Comparison of ENCODE assay signal across 24 mouse cellular contexts in genomic region chr7:107380562-107380961, GRCm38 (mm10). TPM values are rescaled to one million over a fixed set of nuclear protein-coding genes. Genes with fewer than 3 reads are reported as not detected.
DNase-seq lines count a peak whose midpoint lies in the region; ATAC-seq lines count a peak whose summit lies in the region.
"Had no signal": no experiment of that assay in that cellular context is flagged by ENCODE, and none has a peak within 500 bp of the region (broad histone marks: within the 10 kb centered on the region; RNA-seq: fewer than 3 reads in every experiment).

No protein-coding gene starts in this region.

- no peak overlapping the region for H3K9ac ChIP-seq in hindbrain, embryonic 16.5 days (ENCODE audit: low read depth, low read length)
- no peak overlapping the region for H3K9ac ChIP-seq in hindbrain, embryonic 13.5 days
- H3K9ac ChIP-seq in neural tube, embryonic 13.5 days = no peak overlapping the region
- H3K9ac ChIP-seq in neural tube, embryonic 14.5 days (replicated peaks; ENCODE audit: low read depth, low read length) = no peak overlapping the region
- H3K9ac ChIP-seq: embryonic facial prominence, embryonic 12.5 days; forebrain, embryonic 13.5 days; forebrain, embryonic 15.5 days had no signal

- no peak for DNase-seq in neural tube, embryonic 10.5 days (ENCODE audit: extremely low spot score, low spot score)
- no peak for DNase-seq in lung, postnatal 25 days (ENCODE audit: low spot score)
- DNase-seq: adrenal gland, adult 8-10 months; adrenal gland, postnatal 14 days; adrenal gland, postnatal 36 days; B cell, adult 2 months; cerebellum, adult 11-12 months; cerebellum, adult 2 months; cerebellum, adult 9-10 months; cerebellum, postnatal 10 days; cerebellum, postnatal 25 days had no signal

- no peak overlapping the region for H3K27ac ChIP-seq in hindbrain, embryonic 16.5 days (ENCODE audit: low read depth, low read length)
- H3K27ac ChIP-seq in hindbrain, embryonic 13.5 days = no peak overlapping the region
- H3K27ac ChIP-seq in neural tube, embryonic 13.5 days (replicated peaks) = no peak overlapping the region
- H3K27ac ChIP-seq in neural tube, embryonic 14.5 days (ENCODE audit: low read depth, low read length) = no peak overlapping the region
- H3K27ac ChIP-seq: embryonic facial prominence, embryonic 10.5 days; embryonic facial prominence, embryonic 12.5 days; forebrain, embryonic 13.5 days; forebrain, embryonic 15.5 days had no signal

- no peaks in the 10 kb centered on the region for H3K9me3 ChIP-seq in hindbrain, embryonic 16.5 days (ENCODE audit: control insufficient read depth, low read length)
- no peaks in the 10 kb centered on the region for H3K9me3 ChIP-seq in hindbrain, embryonic 13.5 days
- no peaks in the 10 kb centered on the region for H3K9me3 ChIP-seq in neural tube, embryonic 13.5 days
- no peaks in the 10 kb centered on the region for H3K9me3 ChIP-seq in neural tube, embryonic 14.5 days (ENCODE audit: control insufficient read depth, low read length)
- H3K9me3 ChIP-seq: embryonic facial prominence, embryonic 10.5 days; embryonic facial prominence, embryonic 12.5 days; forebrain, embryonic 13.5 days; forebrain, embryonic 15.5 days had no signal

- no peaks in the 10 kb centered on the region for H3K27me3 ChIP-seq in hindbrain, embryonic 16.5 days (replicated peaks; ENCODE audit: control insufficient read depth, insufficient read depth, low read length)
- H3K27me3 ChIP-seq in hindbrain, embryonic 13.5 days = no peaks in the 10 kb centered on the region
- no peaks in the 10 kb centered on the region for H3K27me3 ChIP-seq in neural tube, embryonic 13.5 days
- no peaks in the 10 kb centered on the region for H3K27me3 ChIP-seq in neural tube, embryonic 14.5 days (ENCODE audit: control insufficient read depth, insufficient read depth, low read length)
- H3K27me3 ChIP-seq: CH12.LX; embryonic facial prominence, embryonic 12.5 days; forebrain, embryonic 13.5 days; forebrain, embryonic 15.5 days; Patski had no signal

- H3K36me3 ChIP-seq in hindbrain, embryonic 16.5 days (ENCODE audit: control insufficient read depth, insufficient read depth, low read length) = no peaks in the 10 kb centered on the region
- H3K36me3 ChIP-seq in hindbrain, embryonic 13.5 days = no peaks in the 10 kb centered on the region
- no peaks in the 10 kb centered on the region for H3K36me3 ChIP-seq in neural tube, embryonic 13.5 days
- no peaks in the 10 kb centered on the region for H3K36me3 ChIP-seq in neural tube, embryonic 14.5 days (ENCODE audit: control insufficient read depth, insufficient read depth, low read length)
- H3K36me3 ChIP-seq: embryonic facial prominence, embryonic 10.5 days; embryonic facial prominence, embryonic 12.5 days; forebrain, embryonic 15.5 days; G1E had no signal

- WGBS in hindbrain, embryonic 16.5 days = 78% methylated on average over 5 of the region's 5 CpGs
- 84% methylated on average over 5 of the region's 5 CpGs for WGBS in hindbrain, embryonic 13.5 days
- WGBS in neural tube, embryonic 13.5 days = 74% methylated on average over 5 of the region's 5 CpGs
- 74% methylated on average over 5 of the region's 5 CpGs for WGBS in neural tube, embryonic 14.5 days

- no peak overlapping the region for H3K4me3 ChIP-seq in hindbrain, embryonic 16.5 days (ENCODE audit: low read length)
- H3K4me3 ChIP-seq in hindbrain, embryonic 13.5 days = no peak overlapping the region
- no peak overlapping the region for H3K4me3 ChIP-seq in neural tube, embryonic 13.5 days
- no peak overlapping the region for H3K4me3 ChIP-seq in neural tube, embryonic 14.5 days (ENCODE audit: low read depth, low read length)
- H3K4me3 ChIP-seq: embryonic facial prominence, embryonic 10.5 days; embryonic facial prominence, embryonic 12.5 days; forebrain, embryonic 13.5 days; forebrain, embryonic 15.5 days had no signal

- no peaks in the 10 kb centered on the region for H3K4me1 ChIP-seq in hindbrain, embryonic 16.5 days (ENCODE audit: control insufficient read depth, insufficient read depth, low read depth, low read length)
- no peaks in the 10 kb centered on the region for H3K4me1 ChIP-seq in hindbrain, embryonic 13.5 days (replicated peaks)
- no peaks in the 10 kb centered on the region for H3K4me1 ChIP-seq in neural tube, embryonic 13.5 days (replicated peaks)
- no peaks in the 10 kb centered on the region for H3K4me1 ChIP-seq in neural tube, embryonic 14.5 days (ENCODE audit: control insufficient read depth, insufficient read depth, low read length)
- H3K4me1 ChIP-seq: embryonic facial prominence, embryonic 10.5 days; embryonic facial prominence, embryonic 12.5 days; forebrain, embryonic 13.5 days had no signal

- peak; percentile 48; the same call in 1 of the 2 replicates for ATAC-seq in hindbrain, embryonic 16.5 days
- no peak for ATAC-seq in hindbrain, embryonic 13.5 days (ENCODE audit: low FRiP score)
- peak; percentile 36; the same call in 1 of the 2 replicates for ATAC-seq in neural tube, embryonic 13.5 days (ENCODE audit: low read depth)
- ATAC-seq in neural tube, embryonic 14.5 days (ENCODE audit: low read depth) = peak; percentile 75; the same call in 1 of the 2 replicates
- ATAC-seq: activated CD4-positive, CD25-positive, alpha-beta regulatory T cell, adult 4 months; CD4-positive, CD25-positive, alpha-beta regulatory T cell, adult 4 months; forebrain, embryonic 13.5 days; forebrain, embryonic 15.5 days; Patski had no signal

- no peak overlapping the region for H3K4me2 ChIP-seq in hindbrain, embryonic 16.5 days (ENCODE audit: low read length)
- no peak overlapping the region for H3K4me2 ChIP-seq in hindbrain, embryonic 13.5 days
- no peak overlapping the region for H3K4me2 ChIP-seq in neural tube, embryonic 13.5 days
- H3K4me2 ChIP-seq in neural tube, embryonic 14.5 days (ENCODE audit: low read depth, low read length) = no peak overlapping the region
- H3K4me2 ChIP-seq: embryonic facial prominence, embryonic 12.5 days; forebrain, embryonic 13.5 days; forebrain, embryonic 15.5 days had no signal

RNA-seq across cellular contexts. Expression of gene Syt9, which starts 10.0 kb away (rescaled TPM):
- 11.6 and 12.9 TPM in 2 replicates for polyA plus RNA-seq in hindbrain, embryonic 16.5 days (2015; fragmentation: Nextera tagmentation; extraction: Ambion mirVana)
- polyA plus RNA-seq in hindbrain, embryonic 13.5 days (2015; fragmentation: Nextera tagmentation; extraction: Ambion mirVana) = 6.1 TPM in 2 replicates
- 7.3 and 7.7 TPM in 2 replicates for polyA plus RNA-seq in neural tube, embryonic 13.5 days (2015; fragmentation: Nextera tagmentation; extraction: Ambion mirVana)
- 12.7 and 13.6 TPM in 2 replicates for polyA plus RNA-seq in neural tube, embryonic 14.5 days (2014; fragmentation: Nextera tagmentation; extraction: Ambion mirVana)
- polyA plus RNA-seq: activated CD4-positive, CD25-positive, alpha-beta regulatory T cell, adult 4 months; CD4-positive, CD25-positive, alpha-beta regulatory T cell, adult 4 months; G1E; Patski had no signal
